Mouse (Mus musculus): Measurements from ENCODE around the gene Cpz. TPM values are rescaled to one million over a fixed set of nuclear protein-coding genes. Genes with fewer than 3 reads are reported as not detected.

Cpz gene
- polyA plus RNA-seq, 1 experiment from 2014 or later: 1.5 TPM

DNA sequence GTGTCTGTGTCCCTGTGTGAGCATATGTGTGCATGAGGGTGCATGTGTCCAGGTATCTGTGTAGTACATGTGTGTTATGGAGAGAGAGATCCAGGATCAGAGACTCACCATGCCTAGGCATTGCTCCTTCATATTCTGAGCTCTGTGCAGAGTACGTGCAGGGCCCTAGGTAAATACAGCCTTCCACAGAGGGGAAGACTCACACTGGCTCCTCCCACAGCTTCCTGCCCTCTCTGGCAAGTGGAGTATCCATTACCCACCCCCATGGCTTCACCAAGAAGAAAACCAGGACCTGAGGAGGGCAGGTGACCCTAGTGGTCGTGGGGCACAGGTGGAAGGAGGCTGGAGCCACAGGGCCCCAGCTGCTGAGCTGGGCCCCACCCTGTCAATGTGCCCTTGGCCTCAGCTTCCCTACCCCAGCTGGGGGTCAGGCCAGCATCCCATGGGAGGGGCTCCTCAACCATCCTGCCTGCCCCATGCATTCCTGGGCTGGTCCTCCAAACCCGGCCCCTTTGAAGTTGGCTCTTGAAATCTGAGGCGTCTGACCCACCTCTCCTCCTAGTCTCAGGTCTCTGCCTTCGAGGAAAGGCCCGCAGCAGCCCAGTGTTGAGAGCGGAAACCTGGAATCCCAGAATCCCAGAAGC, 54.5 kb downstream of the Cpz start:
- ATAC-seq: no peak
- Histone ChIP-seq H3K27ac (ENCODE audit: low read depth) (no peak overlapping the region), H3K9me3 (ENCODE audit: low read length) (no peaks in the 10 kb centered on the region), H3K27me3 (ENCODE audit: insufficient read depth, low read length) (no peaks in the 10 kb centered on the region), H3K4me2 (ENCODE audit: low read depth, low read length) (no peak overlapping the region), H3K4me1 (ENCODE audit: insufficient read depth) (no peaks in the 10 kb centered on the region), H3K9ac (replicated peaks) (no peak overlapping the region), H3K36me3 (replicated peaks; ENCODE audit: insufficient read depth, low read length) (no peaks in the 10 kb centered on the region), H3K4me3 (ENCODE audit: low read depth, low read length) (no peak overlapping the region)
- no peak for DNase-seq
- 19% methylated on average over 7 of the region's 7 CpGs for WGBS (ENCODE audit: insufficient replicate concordance)
- TF ChIP-seq EP300 (IDR thresholded peaks at IDR 0.05; ENCODE audit: low read depth) (no peak), CTCF (IDR thresholded peaks at IDR 0.05; ENCODE audit: low read depth) (no peak)

DNA sequence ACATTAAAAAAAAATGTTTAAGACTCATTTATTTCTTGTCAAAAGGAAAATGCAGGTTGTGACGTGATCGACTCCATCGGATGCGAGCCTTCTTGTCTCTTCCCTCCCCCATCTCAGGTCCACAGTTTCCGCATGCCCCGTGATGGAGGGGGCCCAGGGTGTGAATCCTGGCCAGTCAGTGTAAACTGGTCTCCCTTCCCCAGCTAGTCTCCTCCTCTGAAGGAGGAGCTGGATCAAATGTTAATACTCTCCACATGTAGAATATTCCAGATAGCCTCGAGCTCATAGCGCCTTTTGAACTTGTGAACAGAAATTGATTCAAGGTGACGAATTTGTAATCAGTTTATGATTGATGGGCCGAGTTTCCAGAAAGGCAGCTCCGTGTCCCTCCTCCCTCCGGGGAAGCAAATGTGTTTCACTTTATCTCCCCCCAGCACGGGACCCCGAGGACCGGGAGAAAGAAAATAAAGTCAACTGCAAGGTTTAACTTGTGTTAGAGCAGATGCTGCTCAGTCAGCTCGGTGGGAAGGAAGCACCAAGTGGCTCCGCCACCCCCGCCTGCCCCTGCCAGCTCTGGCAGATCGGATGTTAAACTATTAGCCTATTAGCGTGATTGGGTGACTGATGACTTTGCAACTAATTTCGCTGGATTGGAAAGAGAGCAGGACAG, 59.4 kb downstream of the Cpz start:
- no peaks in the 10 kb centered on the region for H3K4me1 ChIP-seq (ENCODE audit: insufficient read depth)
- H3K27me3 ChIP-seq (ENCODE audit: insufficient read depth, low read length): no peaks in the 10 kb centered on the region
- no peak for TF ChIP-seq CTCF (IDR thresholded peaks at IDR 0.05; ENCODE audit: low read depth)
- no peak for TF ChIP-seq EP300 (IDR thresholded peaks at IDR 0.05; ENCODE audit: low read depth)
- 46% methylated on average over 21 of the region's 21 CpGs for WGBS (ENCODE audit: insufficient replicate concordance)
- no peak overlapping the region for H3K27ac ChIP-seq (ENCODE audit: low read depth)
- ATAC-seq (no peak), DNase-seq (no peak)
- H3K36me3 ChIP-seq (replicated peaks; ENCODE audit: insufficient read depth, low read length): no peaks in the 10 kb centered on the region
- H3K9ac ChIP-seq (replicated peaks): no peak overlapping the region
- no peak overlapping the region for H3K4me3 ChIP-seq (ENCODE audit: low read depth, low read length)
- no peaks in the 10 kb centered on the region for H3K9me3 ChIP-seq (ENCODE audit: low read length)
- H3K4me2 ChIP-seq (ENCODE audit: low read depth, low read length): no peak overlapping the region

DNA sequence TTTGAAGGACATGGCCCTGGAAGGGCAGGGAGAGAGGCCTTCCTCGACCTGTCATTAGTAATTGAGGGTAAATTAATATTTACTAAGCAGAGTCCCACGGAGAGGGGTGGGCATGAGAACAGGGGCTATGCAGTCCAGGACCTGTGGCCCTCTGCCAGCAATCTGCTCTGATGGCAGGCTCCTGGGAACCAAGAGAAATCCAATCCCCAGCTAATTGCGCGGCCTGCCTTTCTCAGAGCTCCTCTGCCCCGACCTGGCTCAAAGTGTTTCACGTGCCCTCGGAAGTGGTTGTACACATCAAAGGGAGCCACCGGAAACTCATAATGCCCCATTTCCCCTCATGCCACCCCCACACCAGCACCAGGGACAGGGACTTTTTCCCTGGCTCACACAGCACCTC, 63.4 kb downstream of the Cpz start:
- Histone ChIP-seq H3K4me1 (ENCODE audit: insufficient read depth) (no peaks in the 10 kb centered on the region), H3K27ac (ENCODE audit: low read depth) (no peak overlapping the region), H3K4me2 (ENCODE audit: low read depth, low read length) (no peak overlapping the region), H3K27me3 (ENCODE audit: insufficient read depth, low read length) (no peaks in the 10 kb centered on the region), H3K9ac (replicated peaks) (no peak overlapping the region), H3K4me3 (ENCODE audit: low read depth, low read length) (no peak overlapping the region), H3K9me3 (ENCODE audit: low read length) (no peaks in the 10 kb centered on the region), H3K36me3 (replicated peaks; ENCODE audit: insufficient read depth, low read length) (no peaks in the 10 kb centered on the region)
- no peak for ATAC-seq
- 47% methylated on average over 8 of the region's 8 CpGs for WGBS (ENCODE audit: insufficient replicate concordance)
- no peak for DNase-seq
- no peak for TF ChIP-seq EP300 (IDR thresholded peaks at IDR 0.05; ENCODE audit: low read depth)
- TF ChIP-seq CTCF (IDR thresholded peaks at IDR 0.05; ENCODE audit: low read depth): no peak

GRCm38 (mm10) chr5:35459760-35460159, 65.7 kb downstream of the Cpz start:
- 58% methylated on average over 4 of the region's 4 CpGs for WGBS (ENCODE audit: insufficient replicate concordance)
- no peak for ATAC-seq

GRCm38 (mm10) chr5:35458267-35458666, 67.2 kb downstream of the Cpz start:
- H3K4me2 ChIP-seq (ENCODE audit: low read depth, low read length): no peak overlapping the region
- H3K4me1 ChIP-seq (ENCODE audit: insufficient read depth): no peaks in the 10 kb centered on the region
- WGBS (ENCODE audit: insufficient replicate concordance): 60% methylated on average over 3 of the region's 3 CpGs
- TF ChIP-seq CTCF (IDR thresholded peaks at IDR 0.05; ENCODE audit: low read depth) (no peak), EP300 (IDR thresholded peaks at IDR 0.05; ENCODE audit: low read depth) (no peak)
- no peaks in the 10 kb centered on the region for H3K27me3 ChIP-seq (ENCODE audit: insufficient read depth, low read length)
- H3K27ac ChIP-seq (ENCODE audit: low read depth): no peak overlapping the region
- no peak overlapping the region for H3K9ac ChIP-seq (replicated peaks)
- H3K36me3 ChIP-seq (replicated peaks; ENCODE audit: insufficient read depth, low read length): no peaks in the 10 kb centered on the region
- DNase-seq (no peak), ATAC-seq (no peak)
- H3K9me3 ChIP-seq (ENCODE audit: low read length): no peaks in the 10 kb centered on the region
- no peak overlapping the region for H3K4me3 ChIP-seq (ENCODE audit: low read depth, low read length)

More at GRCm38 (mm10) chr5:35459760-35460159, 65.7 kb downstream of the Cpz start:
- Histone ChIP-seq H3K27ac (ENCODE audit: low read depth) (no peak overlapping the region), H3K9ac (replicated peaks) (no peak overlapping the region), H3K4me3 (ENCODE audit: low read depth, low read length) (no peak overlapping the region), H3K36me3 (replicated peaks; ENCODE audit: insufficient read depth, low read length) (no peaks in the 10 kb centered on the region), H3K27me3 (ENCODE audit: insufficient read depth, low read length) (no peaks in the 10 kb centered on the region), H3K9me3 (ENCODE audit: low read length) (no peaks in the 10 kb centered on the region), H3K4me2 (ENCODE audit: low read depth, low read length) (no peak overlapping the region), H3K4me1 (ENCODE audit: insufficient read depth) (no peaks in the 10 kb centered on the region)
- no peak for DNase-seq
- no peak for TF ChIP-seq EP300 (IDR thresholded peaks at IDR 0.05; ENCODE audit: low read depth)
- TF ChIP-seq CTCF (IDR thresholded peaks at IDR 0.05; ENCODE audit: low read depth): peak; percentile 40

GRCm38 (mm10) chr5:35457364-35457763, 68.1 kb downstream of the Cpz start:
- H3K36me3 ChIP-seq (replicated peaks; ENCODE audit: insufficient read depth, low read length): no peaks in the 10 kb centered on the region
- no peaks in the 10 kb centered on the region for H3K9me3 ChIP-seq (ENCODE audit: low read length)
- H3K9ac ChIP-seq (replicated peaks): no peak overlapping the region
- TF ChIP-seq CTCF (IDR thresholded peaks at IDR 0.05; ENCODE audit: low read depth) (no peak), EP300 (IDR thresholded peaks at IDR 0.05; ENCODE audit: low read depth) (no peak)
- WGBS (ENCODE audit: insufficient replicate concordance): 70% methylated on average over 7 of the region's 7 CpGs
- H3K4me3 ChIP-seq (ENCODE audit: low read depth, low read length): no peak overlapping the region
- no peak overlapping the region for H3K4me2 ChIP-seq (ENCODE audit: low read depth, low read length)
- no peaks in the 10 kb centered on the region for H3K27me3 ChIP-seq (ENCODE audit: insufficient read depth, low read length)
- no peak overlapping the region for H3K27ac ChIP-seq (ENCODE audit: low read depth)
- ATAC-seq (no peak), DNase-seq (no peak)
- H3K4me1 ChIP-seq (ENCODE audit: insufficient read depth): no peaks in the 10 kb centered on the region
